Mouse (Mus musculus) testis, postnatal 10 days (tissue): ENCODE data around the gene Atp13a1.
A peak's percentile ranks its signal among the peaks of the same experiment; 100 is the strongest.

Experiments
- DNase-seq: peaks from one replicate; pipeline ENCODE4 v3.0.0; 2021; ENCODE audit warnings: low spot score

The Atp13a1 gene

DNA sequence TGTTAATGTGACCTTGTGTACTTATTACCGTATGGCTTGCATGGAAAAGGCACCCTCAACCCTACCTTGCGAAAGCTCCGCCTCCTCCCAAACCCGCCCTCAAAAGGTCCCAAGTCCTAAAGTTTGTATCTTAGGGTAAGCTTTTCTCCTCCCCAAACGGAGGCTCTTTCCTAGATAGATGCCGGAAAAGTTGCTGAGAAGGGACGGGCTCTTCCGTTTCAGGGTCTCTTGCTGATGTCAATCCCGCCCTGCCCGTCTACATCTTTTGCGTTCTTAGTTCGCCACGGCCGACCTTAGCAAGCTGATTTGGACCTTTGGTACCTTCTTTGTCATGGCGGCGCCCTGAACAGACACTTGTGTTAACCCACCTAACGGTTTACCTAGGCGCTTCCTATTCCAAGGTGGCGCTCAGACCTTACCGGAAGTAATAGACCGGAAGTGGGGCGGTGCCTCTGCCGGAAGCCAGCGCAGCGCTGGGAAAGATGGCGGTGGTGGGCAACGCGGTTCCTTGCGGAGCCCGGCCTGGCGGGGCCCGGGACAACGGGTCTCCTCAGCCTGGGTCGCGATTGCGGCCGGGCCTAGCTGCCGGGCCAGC, at the start of gene Atp13a1, which contains the start of gene Zfp866:
Gene Atp13a1 (plus strand): TSS at position 391 of the 595 bp plus-strand sequence.
Gene Zfp866 (minus strand): TSS at position 406 of the 595 bp plus-strand sequence.
- DNase-seq = peak; percentile 89

DNA sequence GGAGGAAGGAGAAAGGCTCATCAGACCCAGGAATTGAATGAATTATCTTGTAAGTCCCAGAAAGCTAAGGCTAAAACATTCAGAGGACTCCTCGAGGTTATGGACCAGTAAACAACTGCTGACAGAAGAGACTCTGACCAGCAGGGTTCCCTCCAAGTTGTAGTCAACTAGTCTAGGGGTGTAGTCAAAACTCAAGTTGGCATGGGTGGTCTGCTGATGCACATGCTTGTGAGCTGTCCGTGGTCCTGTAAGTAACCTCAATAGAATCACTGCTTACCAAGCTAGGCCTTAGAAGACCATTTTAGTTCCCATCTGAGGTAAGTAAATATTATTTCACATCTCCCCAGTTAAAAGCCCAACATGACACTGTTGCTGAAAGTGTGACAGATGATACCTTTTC, 49.7 kb upstream of the Atp13a1 start:
- DNase-seq = no peak

DNA sequence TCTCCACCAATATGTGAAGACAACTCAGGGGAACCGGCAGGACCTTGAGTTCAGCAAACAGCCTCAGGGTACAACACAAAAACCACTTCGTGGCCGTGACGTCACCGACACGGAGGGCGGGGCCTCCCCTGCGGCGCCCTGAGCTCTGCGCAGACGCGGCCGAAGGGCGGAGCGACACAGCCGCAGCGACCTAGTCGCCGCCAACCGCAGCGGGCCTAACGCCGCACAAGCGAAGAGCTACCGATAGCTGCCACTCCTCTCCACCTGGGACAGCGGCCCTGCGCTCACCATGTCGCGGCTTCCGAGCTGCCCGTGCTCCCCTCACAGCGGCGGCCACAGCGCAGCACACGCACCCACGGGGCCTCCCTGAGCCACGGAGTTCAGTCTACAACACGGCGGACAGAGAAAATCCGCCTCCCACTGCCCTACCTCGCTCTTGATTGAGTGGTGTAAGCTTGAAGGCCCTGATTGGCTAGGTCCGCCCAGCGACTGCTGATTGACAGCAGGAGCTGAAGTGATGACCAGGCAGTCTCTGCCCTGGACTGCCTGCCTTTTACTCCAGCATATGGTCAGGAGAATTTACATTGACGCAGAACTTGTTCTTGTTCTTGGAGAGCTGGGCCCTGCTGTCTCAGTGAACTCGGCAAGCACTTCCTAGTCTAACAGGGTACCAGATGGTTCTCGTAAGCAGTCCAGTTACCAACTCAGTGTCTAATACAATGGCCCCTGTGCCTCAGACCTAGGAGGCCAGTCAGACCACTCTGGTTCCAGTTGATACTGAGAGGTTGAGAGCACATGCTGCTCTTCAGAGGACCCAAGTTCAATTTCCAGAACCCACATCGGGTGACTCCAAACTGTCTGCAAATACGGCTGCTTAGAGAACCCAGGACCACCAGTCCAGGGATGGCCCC, 41.2 kb upstream of the Atp13a1 start, which contains the start of gene Zfp963:
Gene Zfp963 (minus strand): TSS at position 427 of the 911 bp plus-strand sequence.
- DNase-seq = peak; percentile 98

DNA sequence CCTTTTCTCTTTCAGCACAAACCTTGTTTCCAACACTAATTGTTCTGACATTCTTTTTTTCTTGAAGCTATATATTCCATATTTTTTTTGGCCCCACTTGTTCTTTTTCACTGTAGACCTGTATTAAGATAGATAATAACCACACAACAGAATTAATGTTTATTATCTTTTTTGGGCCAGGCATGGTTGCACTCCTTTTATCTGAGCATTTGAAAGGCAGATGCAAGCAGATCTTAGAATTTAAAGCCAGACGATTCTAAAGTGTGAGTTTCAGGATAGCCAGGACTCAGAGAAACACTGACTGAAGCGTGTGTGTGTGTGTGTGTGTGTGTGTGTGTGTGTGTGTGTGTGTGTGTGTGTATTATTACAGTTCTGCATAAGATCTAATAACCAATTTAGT, 38.5 kb upstream of the Atp13a1 start:
- no peak for DNase-seq

DNA sequence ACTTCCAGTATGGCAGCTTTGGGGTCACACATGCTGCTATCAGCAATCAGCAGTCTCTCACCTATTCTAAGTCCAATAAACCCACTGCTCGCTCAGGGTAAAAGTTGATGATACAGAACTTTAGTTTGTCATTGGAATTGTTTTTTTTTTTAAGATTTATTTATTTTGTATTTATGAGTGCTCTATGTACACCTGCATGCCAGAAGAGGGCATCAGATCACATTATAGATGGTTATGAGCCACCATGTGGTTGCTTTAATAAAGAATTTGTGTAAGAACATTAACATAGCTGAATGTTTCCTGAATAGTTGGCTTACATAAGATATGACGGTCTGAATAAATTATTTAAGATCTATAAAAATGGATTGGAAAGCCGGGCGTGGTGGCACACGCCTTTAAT, 32.6 kb upstream of the Atp13a1 start:
- DNase-seq = no peak

DNA sequence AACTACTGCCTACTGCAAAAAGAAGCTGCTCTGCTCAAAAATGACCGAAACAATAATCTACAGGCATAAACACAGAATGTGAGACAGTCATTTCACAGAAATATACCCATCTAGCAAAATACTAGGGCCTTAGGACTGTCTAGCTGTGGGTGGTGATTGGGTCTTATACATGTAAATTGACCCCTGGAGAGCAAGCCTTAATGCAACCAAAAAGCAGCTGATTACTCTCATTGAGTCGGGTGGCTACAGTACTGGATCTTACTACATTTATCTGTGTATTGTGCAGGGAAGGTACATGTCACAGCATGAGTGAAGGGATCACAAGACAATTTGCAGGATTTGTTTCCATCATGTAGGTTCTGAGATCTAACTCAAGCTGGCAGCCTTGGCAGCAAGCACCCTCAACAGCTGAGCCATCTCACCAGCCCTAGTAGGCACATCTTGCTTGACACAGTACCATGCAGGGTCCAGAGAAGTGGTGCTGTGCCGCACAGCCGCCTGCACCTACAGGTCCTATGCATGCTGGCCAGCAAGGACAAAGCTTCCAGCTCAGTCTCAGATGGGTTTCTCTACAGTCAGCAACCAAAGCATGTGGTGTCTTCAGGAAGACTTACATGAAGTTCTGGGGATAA, 29.0 kb upstream of the Atp13a1 start:
- peak; percentile 25 for DNase-seq

DNA sequence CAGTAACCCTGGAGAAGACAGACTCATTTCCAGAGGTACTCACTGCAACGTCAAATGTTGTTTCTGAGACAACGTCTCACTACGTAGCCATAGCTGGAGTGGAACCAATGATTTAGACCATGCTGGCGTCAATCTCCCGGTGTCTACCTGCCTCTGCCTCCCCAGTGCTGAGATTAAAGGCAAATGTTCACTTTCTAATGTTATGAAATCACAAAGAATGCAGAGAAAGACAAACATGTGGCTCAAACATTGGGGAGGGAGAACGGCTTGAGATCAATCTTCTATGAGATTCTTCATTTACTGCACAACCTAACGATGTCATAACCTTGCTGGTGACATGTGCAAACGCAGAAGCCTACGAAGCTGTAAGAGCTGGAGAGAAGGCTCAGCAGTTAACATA, 19.7 kb upstream of the Atp13a1 start:
- DNase-seq = peak; percentile 9

DNA sequence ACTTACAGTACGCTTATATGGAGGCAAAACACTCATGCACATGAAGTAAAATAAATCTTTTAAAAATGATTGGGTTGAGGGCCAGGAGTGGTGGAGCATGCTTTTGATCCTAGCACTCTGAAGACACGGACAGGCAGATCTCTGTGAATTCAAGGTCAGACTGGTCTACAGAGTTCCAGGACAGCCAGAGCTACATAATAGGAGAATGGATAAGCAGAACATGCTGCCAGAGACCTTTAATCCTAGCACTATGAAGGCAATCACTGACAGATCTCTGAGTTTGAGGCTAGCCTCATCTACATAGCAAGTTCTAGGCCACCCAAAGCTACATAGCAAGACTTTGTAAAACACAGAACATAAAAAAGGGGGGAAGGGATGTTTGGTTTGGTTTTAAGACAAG, 18.9 kb upstream of the Atp13a1 start:
- peak; percentile 10 for DNase-seq

DNA sequence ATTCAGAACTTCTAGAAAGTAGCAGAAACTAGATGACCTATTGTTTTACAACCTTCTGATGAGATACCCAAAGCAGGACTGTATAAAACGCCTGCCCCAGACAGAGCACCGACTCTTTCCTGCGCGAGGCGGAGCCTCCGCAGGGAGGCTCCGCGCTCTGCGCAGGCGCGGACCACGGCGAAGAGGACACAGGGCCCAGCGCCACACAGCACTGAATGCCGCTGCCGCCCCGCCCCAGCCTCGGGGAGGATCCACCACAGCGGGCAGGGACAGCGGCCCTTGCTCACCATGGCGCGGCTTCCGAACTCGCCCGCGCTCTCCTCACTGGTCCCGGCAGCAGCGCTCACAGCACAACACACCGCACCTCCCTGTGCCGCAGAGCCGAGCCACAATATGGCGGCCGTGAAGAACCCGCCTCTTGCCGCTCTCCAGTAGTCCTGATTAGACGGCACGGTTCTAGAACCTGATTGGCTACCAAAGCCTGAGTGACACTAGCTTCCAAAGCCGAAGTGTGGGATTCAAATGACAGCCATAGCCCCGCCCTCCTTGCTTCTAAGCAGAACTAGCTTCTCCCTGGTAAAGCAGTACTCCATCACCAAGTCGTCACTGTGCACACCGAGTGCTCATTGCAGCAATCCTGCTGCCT, 16.3 kb upstream of the Atp13a1 start, which contains the start of gene Gm20422:
Gene Gm20422 (minus strand): TSS at position 384 of the 646 bp plus-strand sequence.
- DNase-seq = peak; percentile 88

DNA sequence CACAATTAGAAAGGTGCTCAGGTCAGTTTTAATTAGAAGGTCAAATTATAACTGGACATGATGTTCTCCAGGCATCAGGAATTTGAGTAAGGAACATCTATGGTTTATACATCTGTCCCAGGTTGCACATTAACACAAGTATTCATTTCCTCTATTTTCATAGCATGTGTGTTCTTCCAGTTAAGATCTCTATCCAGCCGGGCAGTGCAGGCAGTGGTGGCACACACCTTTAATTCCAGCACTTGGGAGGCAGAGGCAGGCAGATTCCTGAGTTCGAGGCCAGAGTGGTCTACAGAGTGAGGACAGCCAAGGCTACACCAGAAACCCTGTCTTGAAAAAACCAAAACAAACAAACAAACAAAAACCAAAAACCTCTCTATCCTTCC, 15.8 kb upstream of the Atp13a1 start:
- peak; percentile 38 for DNase-seq

DNA sequence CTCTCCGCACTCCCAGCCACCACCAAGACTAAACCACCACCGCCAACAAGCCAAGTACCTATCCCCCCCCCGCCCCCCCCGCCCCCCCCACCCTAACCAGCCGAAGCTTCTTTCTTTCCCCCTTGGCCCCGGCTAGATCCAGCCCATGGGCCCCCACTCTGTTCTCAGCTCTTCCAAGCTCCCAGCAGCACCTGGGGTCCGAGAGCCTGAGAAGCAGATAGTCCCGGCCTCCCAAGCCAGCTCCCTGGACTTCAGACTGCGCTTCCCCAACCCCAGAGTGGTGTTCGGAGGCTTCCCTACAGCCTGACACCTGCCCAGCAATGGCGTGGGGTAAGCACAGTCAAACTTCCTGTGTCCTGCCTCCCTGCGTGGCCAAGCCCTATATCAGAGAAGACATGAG, 13.9 kb upstream of the Atp13a1 start:
- peak; percentile 39 for DNase-seq

DNA sequence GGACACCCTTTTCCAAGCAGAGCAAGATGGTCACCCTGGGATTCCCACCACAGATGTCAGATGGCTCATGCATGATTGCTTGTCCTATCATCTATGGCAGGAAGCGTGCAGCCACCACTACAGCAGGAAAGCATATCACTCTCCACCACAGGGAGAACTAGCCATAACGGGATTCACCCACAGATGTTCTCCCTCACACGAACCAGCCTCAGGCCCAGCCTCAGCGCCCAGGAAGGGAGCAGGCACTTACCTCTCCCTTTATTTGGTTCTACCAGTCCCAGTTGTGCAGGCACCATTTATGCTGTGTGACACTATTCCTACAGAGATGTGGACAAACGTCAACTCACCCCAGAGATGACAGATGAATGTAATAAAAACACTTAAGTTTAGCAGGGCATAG, 1.9 kb upstream of the Atp13a1 start:
- DNase-seq = peak; percentile 29

DNA sequence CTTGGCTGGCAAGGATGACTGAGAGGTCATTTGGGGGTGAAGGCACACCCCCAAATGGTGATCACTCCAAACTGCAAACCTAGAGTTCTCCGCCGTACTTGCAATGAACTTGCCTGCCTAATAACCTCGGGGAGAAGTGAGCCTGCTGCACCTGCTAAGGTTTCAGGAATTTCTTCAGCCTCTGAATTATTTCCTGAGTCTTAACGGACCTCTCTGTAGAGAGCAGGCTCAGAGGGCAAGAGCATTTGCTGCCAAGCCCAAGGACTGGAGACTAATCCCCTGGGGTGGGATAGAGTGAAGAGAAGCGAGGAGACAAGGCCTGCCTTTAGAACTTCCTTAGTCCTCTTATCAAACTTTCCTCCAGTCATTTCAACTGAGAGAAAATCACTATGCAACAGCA, 1.2 kb upstream of the Atp13a1 start:
- peak; percentile 29 for DNase-seq

DNA sequence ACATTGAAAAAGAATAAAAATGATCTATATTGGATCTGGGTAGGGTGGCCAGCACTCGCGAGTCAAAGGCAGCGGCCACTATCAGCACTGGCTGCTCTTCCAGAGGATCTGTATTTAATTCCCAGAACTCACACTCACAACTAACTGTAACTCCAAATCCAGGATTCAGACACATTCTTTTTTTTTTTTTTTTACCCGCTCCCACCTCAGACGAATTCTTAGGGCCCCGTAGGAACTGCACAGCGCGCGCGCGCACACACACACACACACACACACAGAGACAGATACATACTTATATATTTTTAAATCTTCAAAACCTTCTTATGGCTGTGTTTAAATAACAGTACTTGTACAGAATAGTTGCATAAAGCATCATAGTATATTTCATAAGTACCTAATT, 599 bp upstream of the Atp13a1 start:
- DNase-seq = peak; percentile 42

DNA sequence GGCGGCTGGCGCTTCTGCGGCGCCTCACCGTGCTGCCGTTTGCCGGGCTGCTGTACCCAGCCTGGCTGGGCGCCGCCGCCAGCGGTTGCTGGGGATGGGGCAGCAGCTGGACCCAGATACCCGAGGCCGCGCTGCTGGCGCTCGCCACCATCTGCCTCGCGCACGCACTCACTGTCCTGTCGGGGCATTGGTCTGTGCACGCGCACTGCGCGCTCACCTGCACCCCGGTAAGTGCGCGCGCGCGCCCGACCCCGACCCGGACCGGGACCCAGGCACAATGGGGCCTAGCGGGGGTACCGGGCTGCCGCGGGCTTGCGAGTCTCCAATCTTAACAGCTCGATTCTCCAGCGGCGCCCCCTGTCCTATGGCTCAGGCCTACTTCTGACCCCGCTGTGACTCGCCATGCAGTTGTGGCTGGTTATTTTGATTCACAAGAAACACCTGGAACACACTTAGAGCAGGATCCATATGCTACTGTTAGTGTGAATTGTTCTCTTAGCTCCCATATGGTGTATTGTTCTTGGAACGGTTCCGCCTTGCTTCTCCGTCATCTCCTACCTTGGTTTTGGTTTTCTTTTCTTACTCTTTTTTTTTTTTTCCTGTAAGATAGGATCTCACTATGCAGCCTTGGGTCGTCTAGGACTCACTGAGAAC, 579 bp downstream of the Atp13a1 start:
- peak; percentile 75 for DNase-seq

DNA sequence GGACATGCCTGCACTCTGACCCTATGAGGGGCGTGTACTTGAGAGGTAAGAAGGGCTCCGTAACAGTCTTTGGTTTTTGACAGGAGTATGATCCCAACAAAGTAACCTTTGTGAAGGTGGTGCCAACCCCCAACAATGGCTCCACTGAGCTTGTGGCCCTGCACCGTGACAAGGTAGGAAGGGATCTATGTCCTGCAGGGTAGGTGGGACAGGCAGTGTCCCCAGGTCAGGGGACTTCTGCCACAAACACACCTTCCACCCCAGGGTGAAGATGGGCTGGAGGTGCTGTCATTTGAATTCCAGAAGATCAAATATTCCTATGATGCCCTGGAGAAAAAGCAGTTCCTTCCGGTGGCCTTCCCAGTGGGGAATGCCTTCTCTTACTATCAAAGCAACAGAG, 2.7 kb downstream of the Atp13a1 start:
- peak; percentile 36 for DNase-seq

DNA sequence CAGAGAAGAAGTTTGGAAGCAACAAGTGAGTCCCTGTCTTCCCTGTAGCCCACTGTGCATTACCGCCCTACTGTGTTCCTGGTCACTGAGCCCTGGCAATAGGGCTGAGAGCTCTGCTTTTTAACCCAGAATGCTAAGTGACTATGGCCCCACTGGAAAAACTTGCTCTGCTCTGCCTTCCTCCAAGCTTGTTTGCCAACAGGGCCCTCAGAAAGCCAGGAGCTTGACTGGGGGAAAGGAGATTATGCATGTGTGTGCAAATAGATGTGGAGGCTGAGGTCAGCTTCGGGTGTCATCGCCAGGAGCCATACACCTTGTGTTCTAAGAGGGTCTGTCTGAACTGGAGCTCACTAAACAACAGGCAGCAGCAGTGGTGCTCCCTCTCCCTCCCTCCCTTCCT, 3.1 kb downstream of the Atp13a1 start:
- DNase-seq = peak; percentile 27

DNA sequence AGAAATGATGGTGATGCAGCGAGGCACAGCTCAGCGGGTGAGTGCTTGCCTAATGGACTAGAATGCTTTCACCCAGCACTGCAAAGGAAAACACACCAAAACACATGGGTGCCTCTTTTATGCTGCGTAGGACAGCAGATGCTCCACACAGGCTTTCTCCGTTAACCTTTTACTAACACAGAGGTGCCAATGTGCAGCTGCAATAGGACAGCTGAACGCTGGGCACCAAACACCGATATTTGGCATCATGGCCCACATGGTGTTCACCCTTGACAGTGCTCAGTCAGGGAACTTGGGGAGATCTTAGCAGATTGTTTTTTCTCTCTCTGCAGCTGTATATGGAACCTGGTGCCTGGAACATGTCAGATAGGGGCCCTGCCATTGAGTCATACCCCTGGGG, 3.9 kb downstream of the Atp13a1 start:
- DNase-seq = peak; percentile 27

DNA sequence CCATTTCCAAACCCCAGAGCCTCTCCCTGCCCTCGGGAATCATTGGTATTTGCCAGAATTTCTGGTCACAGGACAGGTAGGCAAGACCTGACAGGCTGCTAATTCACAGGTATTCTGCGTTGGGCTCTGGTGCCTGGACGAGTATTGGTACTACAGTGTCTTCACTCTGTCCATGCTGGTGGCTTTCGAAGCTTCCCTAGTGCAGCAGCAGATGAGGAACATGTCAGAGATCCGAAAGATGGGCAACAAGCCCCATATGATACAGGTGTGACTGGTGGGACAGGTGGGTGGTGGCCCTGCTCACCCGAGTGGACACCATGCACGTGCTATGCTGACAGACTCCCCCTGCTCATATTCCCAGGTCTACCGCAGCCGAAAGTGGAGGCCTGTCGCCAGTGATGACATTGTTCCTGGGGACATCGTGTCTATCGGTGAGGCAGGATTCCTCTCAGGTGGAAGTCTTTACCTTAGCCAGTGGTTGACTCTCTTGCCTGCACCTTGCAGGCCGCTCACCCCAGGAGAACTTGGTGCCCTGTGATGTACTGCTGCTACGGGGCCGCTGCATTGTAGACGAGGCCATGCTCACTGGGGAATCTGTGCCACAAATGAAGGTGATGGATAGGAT, 5.9 kb downstream of the Atp13a1 start:
- DNase-seq = peak; percentile 34

DNA sequence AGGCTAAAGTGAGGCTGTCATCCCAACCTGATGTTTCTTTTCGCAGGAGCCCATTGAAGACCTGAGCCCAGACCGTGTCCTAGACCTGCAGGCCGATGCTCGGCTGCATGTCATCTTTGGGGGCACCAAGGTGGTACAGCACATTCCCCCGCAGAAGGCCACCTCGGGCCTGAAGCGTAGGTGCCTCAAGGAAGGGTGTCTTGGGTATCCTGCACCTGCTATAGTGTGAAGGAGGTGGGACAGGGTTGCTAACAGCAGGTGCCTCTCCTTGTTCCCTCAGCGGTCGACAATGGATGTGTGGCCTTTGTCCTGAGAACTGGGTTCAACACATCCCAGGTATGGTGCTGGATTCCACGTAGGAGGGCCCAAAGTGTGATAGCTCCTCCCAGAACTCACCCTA, 6.7 kb downstream of the Atp13a1 start:
- DNase-seq = peak; percentile 31

DNA sequence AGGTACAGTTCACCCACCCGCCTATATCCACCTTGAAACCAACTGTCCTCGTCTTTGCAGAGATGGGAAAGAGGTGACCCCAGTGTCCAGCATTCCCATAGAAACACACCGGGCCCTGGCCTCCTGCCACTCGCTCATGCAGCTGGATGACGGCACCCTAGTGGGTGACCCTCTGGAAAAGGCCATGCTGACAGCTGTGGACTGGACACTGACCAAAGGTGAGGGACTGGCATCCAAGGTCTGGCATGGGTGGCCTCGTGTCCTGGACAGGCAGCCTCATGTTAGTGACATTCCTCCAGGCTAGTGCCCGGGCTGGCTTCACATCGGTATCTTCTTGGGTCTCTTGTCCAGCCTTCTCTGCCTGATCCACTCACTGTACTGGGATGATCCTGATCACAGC, 8.3 kb downstream of the Atp13a1 start:
- DNase-seq = peak; percentile 45
